Mouse (Mus musculus) CH12.LX (cell line): ENCODE results near the gene Zfyve9. TPM values are rescaled to one million over a fixed set of nuclear protein-coding genes. Genes with fewer than 3 reads are reported as not detected.
A peak's percentile ranks its signal among the peaks of the same experiment; 100 is the strongest.

Source experiments
- DNase-seq: peaks from one replicate; pipeline ENCODE4 v3.0.0-alpha.2; 2013; ENCODE audit errors: extremely low read depth
- H3K27ac ChIP-seq: 2 replicates; pipeline ENCODE4 v1.5.1; 2012; ENCODE audit warnings: low read depth, mild to moderate bottlenecking, control low read depth, moderate library complexity; ENCODE audit not compliant: insufficient read depth
- H3K27me3 ChIP-seq: replicated peaks from 2 replicates; pipeline ENCODE3; 2012; ENCODE audit warnings: inconsistent platforms
- H3K36me3 ChIP-seq, 2 experiments: replicated peaks in 1 of 2; 2 replicates each; pipeline versions ENCODE3 to v1.6.1; 2012; ENCODE audit warnings: inconsistent platforms in 1 of 2, low read length in 1 of 2, mild to moderate bottlenecking in 1 of 2, mixed read lengths in 1 of 2, moderate library complexity in 1 of 2; ENCODE audit not compliant: control insufficient read depth in 1 of 2, insufficient read depth in 1 of 2
- H3K4me1 ChIP-seq, 2 experiments: 2 replicates each; pipeline ENCODE4 v1.6.1; 2012; ENCODE audit warnings: inconsistent platforms in 1 of 2, moderate library complexity in 1 of 2; ENCODE audit not compliant: insufficient read depth in 2 of 2, control insufficient read depth in 1 of 2
- H3K4me2 ChIP-seq: 2 replicates; pipeline ENCODE4 v1.6.1; 2012; ENCODE audit warnings: low read depth, mild to moderate bottlenecking, control low read depth; ENCODE audit not compliant: poor library complexity, insufficient read depth, severe bottlenecking
- H3K4me3 ChIP-seq, 3 experiments: fragments of 150-350 bp in 1 of 3; sonication (generic) in 1 of 3; replicated peaks in 1 of 3; 2 replicates each; pipeline versions ENCODE3 to v1.5.1; 2011 to 2012; ENCODE audit warnings: low read depth in 2 of 3, low read length in 2 of 3, mild to moderate bottlenecking in 2 of 3, moderate library complexity in 2 of 3, control low read depth in 1 of 3, improper control_type of control experiment in 1 of 3, inconsistent platforms in 1 of 3, mixed read lengths in 1 of 3; ENCODE audit not compliant: poor library complexity in 1 of 3
- H3K79me2 ChIP-seq: replicated peaks from 2 replicates; pipeline ENCODE4 v1.6.1; 2012; ENCODE audit warnings: mild to moderate bottlenecking, moderate library complexity; ENCODE audit not compliant: control insufficient read depth, poor library complexity, insufficient read depth, severe bottlenecking; ENCODE audit errors: extremely low read depth
- H3K9ac ChIP-seq: 2 replicates; pipeline ENCODE4 v1.6.1; 2012; ENCODE audit warnings: low read depth, mild to moderate bottlenecking, control low read depth, moderate library complexity; ENCODE audit not compliant: insufficient read depth
- H3K9me3 ChIP-seq: replicated peaks from 2 replicates; pipeline ENCODE3; 2012; ENCODE audit warnings: low read length, inconsistent platforms, mixed read lengths
- CHD2 ChIP-seq: IDR thresholded peaks from 2 replicates; pipeline ENCODE4 v1.6.1; 2011; ENCODE audit warnings: low read length, improper control_type of control experiment
- CTCF ChIP-seq, 2 experiments: IDR thresholded peaks in 1 of 2; conservative IDR thresholded peaks in 1 of 2; 2 replicates each; pipeline ENCODE4 v1.5.1; 2011 to 2012; ENCODE audit warnings: low read depth in 2 of 2, low read length in 2 of 2, improper control_type of control experiment in 1 of 2, inconsistent platforms in 1 of 2, mild to moderate bottlenecking in 1 of 2, moderate library complexity in 1 of 2
- E2F4 ChIP-seq: IDR thresholded peaks from 2 replicates; pipeline ENCODE4 v1.6.1; 2011; ENCODE audit warnings: low read depth, low read length, improper control_type of control experiment; ENCODE audit not compliant: insufficient replicate concordance
- ELF1 ChIP-seq: IDR thresholded peaks from 2 replicates; pipeline ENCODE4 v1.6.1; 2014; ENCODE audit warnings: low read depth, mild to moderate bottlenecking, inconsistent platforms, low read length, improper control_type of control experiment
- EP300 ChIP-seq: IDR thresholded peaks from 2 replicates; pipeline ENCODE4 v1.6.1; 2011; ENCODE audit warnings: low read length, improper control_type of control experiment
- ETS1 ChIP-seq: conservative IDR thresholded peaks from 2 replicates; pipeline ENCODE4 v1.6.1; 2012; ENCODE audit warnings: low read depth, mild to moderate bottlenecking, inconsistent platforms, low read length, improper control_type of control experiment, moderate library complexity
- MAFK ChIP-seq: IDR thresholded peaks from 2 replicates; pipeline ENCODE4 v1.6.1; 2011; ENCODE audit warnings: low read length, improper control_type of control experiment; ENCODE audit not compliant: insufficient replicate concordance
- MAZ ChIP-seq: IDR thresholded peaks from 2 replicates; pipeline ENCODE4 v1.6.1; 2012; ENCODE audit warnings: low read depth, mild to moderate bottlenecking, inconsistent platforms, low read length, improper control_type of control experiment, moderate library complexity
- MYC ChIP-seq: IDR thresholded peaks from 2 replicates; pipeline ENCODE4 v1.6.1; 2011; ENCODE audit warnings: low read depth, mild to moderate bottlenecking, improper control_type of control experiment, low read length
- NELFE ChIP-seq: IDR thresholded peaks from 2 replicates; pipeline ENCODE4 v1.6.1; 2011; ENCODE audit warnings: low read depth, low read length, improper control_type of control experiment
- NRF1 ChIP-seq: IDR thresholded peaks from 2 replicates; pipeline ENCODE4 v1.6.1; 2014; ENCODE audit warnings: low read depth, mild to moderate bottlenecking, inconsistent platforms, low read length, improper control_type of control experiment, moderate library complexity
- PAX5 ChIP-seq: IDR thresholded peaks from 2 replicates; pipeline ENCODE4 v1.6.1; 2012; ENCODE audit warnings: low read length, inconsistent platforms, mixed read lengths
- RAD21 ChIP-seq: IDR thresholded peaks from 2 replicates; pipeline ENCODE4 v1.6.1; 2011; ENCODE audit warnings: low read depth, mild to moderate bottlenecking, low read length, improper control_type of control experiment, moderate library complexity
- SIN3A ChIP-seq: IDR thresholded peaks from 2 replicates; pipeline ENCODE4 v1.6.1; 2012; ENCODE audit warnings: low read length, improper control_type of control experiment, inconsistent platforms
- SMC3 ChIP-seq: IDR thresholded peaks from 2 replicates; pipeline ENCODE4 v1.6.1; 2011; ENCODE audit warnings: low read depth, low read length, improper control_type of control experiment
- TBP ChIP-seq: conservative IDR thresholded peaks from 2 replicates; pipeline ENCODE4 v1.6.1; 2011; ENCODE audit warnings: low read depth, low read length, improper control_type of control experiment
- ZC3H11A ChIP-seq: IDR thresholded peaks from 2 replicates; pipeline ENCODE4 v1.6.1; 2012; ENCODE audit warnings: low read depth, mild to moderate bottlenecking, inconsistent platforms, low read length, improper control_type of control experiment
- ZMIZ1 ChIP-seq: IDR thresholded peaks from 2 replicates; pipeline ENCODE4 v1.6.1; 2012; ENCODE audit warnings: low read depth, mild to moderate bottlenecking, inconsistent platforms, low read length, improper control_type of control experiment
- ZNF384 ChIP-seq: IDR thresholded peaks from 2 replicates; pipeline ENCODE4 v1.6.1; 2012; ENCODE audit warnings: low read depth, low read length, improper control_type of control experiment, inconsistent platforms
- dilution Hi-C: fragments of 300-500 bp; cut with MboI; formaldehyde crosslinking; loops from 2 replicates; pipeline ENCODE4 v1.14.3; 2020; ENCODE audit warnings: low sequenced_read_pairs; ENCODE audit not compliant: extremely low pct_unique_long_range_greater_than_20kb, extremely low pct_ligation_motif_present
- in situ Hi-C: fragments of 300-500 bp; cut with MboI; formaldehyde crosslinking; loops from 3 replicates; pipeline ENCODE4 v1.14.3; 2019; ENCODE audit warnings: low sequenced_read_pairs, low pct_ligation_motif_present, low pct_unique_long_range_greater_than_20kb, mixed read lengths
- polyA plus RNA-seq: library from polyadenylated mRNA; unstranded; fragments of >175 nt; gene quantifications from 2 replicates; pipeline ENCODE4 v1.2.1, GENCODE M21; 2012; ENCODE audit warnings: low read depth; ENCODE audit not compliant: insufficient read length
- total RNA-seq, 2 experiments: library from RNA; depleted of rRNA; stranded (reverse); fragments of 300-350 nt in 1 of 2; fragments of >200 nt in 1 of 2; gene quantifications; 2 replicates each; pipeline ENCODE4 v1.2.3; 2012 to 2014

Gene Zfyve9
- total and polyA plus RNA-seq, 3 experiments = 0.83 to 2.8 (median 1.6) TPM

GRCm38 (mm10) chr4:108664407-108664806 lies 116.2 kb downstream of the Zfyve9 start:
- dilution Hi-C loops = no loop called here
- no peaks in the 10 kb centered on the region for H3K79me2 ChIP-seq
- no peak for TF ChIP-seq PAX5
- TF ChIP-seq SIN3A = no peak
- peak; percentile 50 for TF ChIP-seq RAD21
- peak; percentile 52 to 63 for TF ChIP-seq CTCF (conservative IDR thresholded peaks at IDR 0.05 in 1 of 2, IDR thresholded peaks at IDR 0.05 in 1 of 2; ENCODE audit: low read depth in 2 of 2, low read length in 2 of 2)
- no peak for TF ChIP-seq MAZ
- TF ChIP-seq EP300 = no peak
- peak; percentile 47 for TF ChIP-seq SMC3
- no peak for TF ChIP-seq MYC
- no peak for TF ChIP-seq ZC3H11A
- no peak for TF ChIP-seq ETS1
- H3K27ac ChIP-seq = no peak overlapping the region
- peak; percentile 47 for DNase-seq
- H3K4me2 ChIP-seq = no peak overlapping the region
- no peaks in the 10 kb centered on the region for H3K9me3 ChIP-seq
- no peak overlapping the region for H3K4me3 ChIP-seq
- no peak overlapping the region for H3K9ac ChIP-seq
- H3K4me1 ChIP-seq = no peaks in the 10 kb centered on the region
- no peaks in the 10 kb centered on the region for H3K36me3 ChIP-seq
- in situ Hi-C loops = no loop called here
- no peaks in the 10 kb centered on the region for H3K27me3 ChIP-seq

- no peaks in the 10 kb centered on the region for H3K9me3 ChIP-seq
- H3K4me1 ChIP-seq = peaks cover 18 to 48% of the 10 kb centered on the region in 2 experiments
- H3K4me2 ChIP-seq = no peak overlapping the region
- TF ChIP-seq ZMIZ1 (no peak), ELF1 (no peak), SMC3 (no peak), SIN3A (no peak), NELFE (no peak), NRF1 (no peak), CHD2 (no peak), ZNF384 (no peak), MAFK (no peak), E2F4 (no peak), TBP (no peak), RAD21 (no peak)
- in situ Hi-C loops = no loop called here
- H3K79me2 ChIP-seq = no peaks in the 10 kb centered on the region
- no peak overlapping the region for H3K9ac ChIP-seq
- H3K4me3 ChIP-seq = no peak overlapping the region
- DNase-seq = peak; percentile 16
- dilution Hi-C loops = no loop called here
- no peaks in the 10 kb centered on the region for H3K27me3 ChIP-seq
- peaks cover 12 to 32% of the 10 kb centered on the region in 2 experiments for H3K36me3 ChIP-seq
- no peak overlapping the region for H3K27ac ChIP-seq
Measured at GRCm38 (mm10) chr4:108638752-108639151, 141.8 kb downstream of the Zfyve9 start.
